Mouse (Mus musculus): ENCODE measurements around the gene Cnih1. TPM values are rescaled to one million over a fixed set of nuclear protein-coding genes. Genes with fewer than 3 reads are reported as not detected.

Gene Cnih1
- 206 and 209 TPM in 2 replicates for polyA plus RNA-seq (2014; fragmentation: Nextera tagmentation; extraction: Ambion mirVana)

DNA sequence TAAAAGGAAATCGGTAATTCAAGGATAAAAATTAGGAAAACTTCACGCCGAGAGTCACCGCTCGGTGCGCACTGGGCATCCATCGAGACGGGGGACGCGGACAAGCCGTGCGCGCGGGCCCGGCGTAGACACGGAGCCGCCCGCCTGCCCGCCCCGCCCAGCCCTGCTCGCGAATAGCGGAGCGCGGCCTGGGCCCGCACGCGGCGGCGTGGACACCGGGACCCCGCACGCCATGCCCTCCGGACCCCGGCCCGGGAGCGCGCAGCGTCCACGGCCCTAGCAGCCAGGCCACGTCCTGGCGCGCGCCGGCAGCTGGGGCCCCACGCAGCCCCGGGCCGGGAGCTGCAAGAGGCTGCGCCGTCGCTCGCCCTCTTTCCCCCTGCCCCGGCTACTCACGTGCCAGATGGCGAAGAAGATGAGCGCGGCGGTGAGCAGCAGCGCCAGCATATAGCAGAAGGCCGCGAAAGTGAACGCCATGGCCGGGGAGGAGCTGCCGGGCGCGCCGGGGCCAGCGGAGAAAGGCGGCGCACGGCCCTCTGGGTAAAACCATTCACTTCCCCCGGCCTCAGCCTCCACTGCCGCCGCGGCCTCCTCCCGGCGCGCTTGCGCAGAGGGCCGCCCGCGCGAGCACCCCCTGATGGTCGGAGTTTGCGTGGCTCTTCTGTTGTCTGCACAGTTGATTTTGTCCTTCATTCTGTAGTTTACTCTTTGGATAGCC, at the start of gene Cnih1:
TSS of gene Cnih1 (minus strand) at position 625 of the 718 bp plus-strand sequence.
- Histone ChIP-seq H3K9ac (ENCODE audit: low read depth, low read length) (peak within 1 kb of the TSS; percentile 99), H3K9me3 (ENCODE audit: control insufficient read depth, low read length) (no peaks in the 10 kb centered on the region), H3K4me3 (ENCODE audit: low read length) (peak within 1 kb of the TSS; percentile 93), H3K27me3 (ENCODE audit: control insufficient read depth, insufficient read depth, low read length) (no peaks in the 10 kb centered on the region), H3K27ac (ENCODE audit: low read depth, low read length) (peak within 1 kb of the TSS; percentile 98), H3K36me3 (ENCODE audit: control insufficient read depth, insufficient read depth, low read length) (peaks cover 7% of the 10 kb centered on the region), H3K4me1 (ENCODE audit: control insufficient read depth, insufficient read depth, low read length) (peaks cover 5% of the 10 kb centered on the region), H3K4me2 (replicated peaks; ENCODE audit: low read depth, low read length) (peak within 1 kb of the TSS; percentile 78)
- ATAC-seq (ENCODE audit: low FRiP score, low TSS enrichment): peak; percentile 96
- WGBS: under 1% methylated on average over 77 of the region's 86 CpGs

GRCm38 (mm10) chr14:46832354-46833272, 44.4 kb upstream of the Cnih1 start:
- ATAC-seq (ENCODE audit: low FRiP score, low TSS enrichment): peak; percentile 90; the same call in 1 of the 2 replicates
- Histone ChIP-seq H3K36me3 (ENCODE audit: control insufficient read depth, insufficient read depth, low read length) (no peaks in the 10 kb centered on the region), H3K9ac (ENCODE audit: low read depth, low read length) (peak overlapping the region; percentile 84), H3K27ac (ENCODE audit: low read depth, low read length) (no peak overlapping the region), H3K27me3 (ENCODE audit: control insufficient read depth, insufficient read depth, low read length) (no peaks in the 10 kb centered on the region), H3K9me3 (ENCODE audit: control insufficient read depth, low read length) (no peaks in the 10 kb centered on the region), H3K4me3 (ENCODE audit: low read length) (peak overlapping the region; percentile 88), H3K4me2 (replicated peaks; ENCODE audit: low read depth, low read length) (peak overlapping the region; percentile 73), H3K4me1 (ENCODE audit: control insufficient read depth, insufficient read depth, low read length) (0 out of 2 replicates have a peak, but pooled peaks cover 2% of the 10 kb centered on the region)
- 8% methylated on average over 40 of the region's 40 CpGs for WGBS

DNA sequence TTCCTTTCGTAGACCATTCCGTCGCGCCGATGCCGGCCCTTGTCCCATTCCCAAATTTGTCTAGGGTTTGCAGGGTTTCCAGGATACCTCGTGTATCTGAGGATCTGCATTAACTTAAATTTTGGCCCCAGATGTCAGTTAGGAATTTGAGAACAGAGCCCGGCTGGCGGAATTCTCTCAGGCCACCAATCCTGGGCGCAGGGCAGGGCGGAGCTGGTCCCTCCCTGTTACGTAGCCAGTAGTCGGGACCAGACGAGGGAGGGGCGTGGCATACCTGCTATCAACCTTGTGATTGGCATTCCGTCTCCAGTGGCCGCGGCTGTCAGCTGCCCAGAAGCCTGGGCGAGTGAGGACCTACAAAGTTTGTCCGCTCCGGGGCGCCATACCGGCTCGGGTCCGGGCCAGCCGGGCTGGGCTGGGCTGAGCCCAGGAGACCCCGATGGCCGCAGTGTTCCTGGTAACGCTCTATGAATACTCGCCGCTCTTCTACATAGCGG, 43.7 kb upstream of the Cnih1 start, which contains the start of gene Cgrrf1:
TSS of gene Cgrrf1 (plus strand) at position 289 of the 497 bp plus-strand sequence.
- Histone ChIP-seq H3K4me3 (ENCODE audit: low read length) (peak within 1 kb of the TSS; percentile 88), H3K9me3 (ENCODE audit: control insufficient read depth, low read length) (no peaks in the 10 kb centered on the region), H3K9ac (ENCODE audit: low read depth, low read length) (peak within 1 kb of the TSS; percentile 84), H3K27ac (ENCODE audit: low read depth, low read length) (peak within 1 kb of the TSS; percentile 44), H3K4me2 (replicated peaks; ENCODE audit: low read depth, low read length) (peak within 1 kb of the TSS; percentile 73), H3K36me3 (ENCODE audit: control insufficient read depth, insufficient read depth, low read length) (no peaks in the 10 kb centered on the region), H3K4me1 (ENCODE audit: control insufficient read depth, insufficient read depth, low read length) (0 out of 2 replicates have a peak, but pooled peaks cover 2% of the 10 kb centered on the region), H3K27me3 (ENCODE audit: control insufficient read depth, insufficient read depth, low read length) (no peaks in the 10 kb centered on the region)
- ATAC-seq (ENCODE audit: low FRiP score, low TSS enrichment): peak; percentile 98
- under 1% methylated on average over 32 of the region's 32 CpGs for WGBS

DNA sequence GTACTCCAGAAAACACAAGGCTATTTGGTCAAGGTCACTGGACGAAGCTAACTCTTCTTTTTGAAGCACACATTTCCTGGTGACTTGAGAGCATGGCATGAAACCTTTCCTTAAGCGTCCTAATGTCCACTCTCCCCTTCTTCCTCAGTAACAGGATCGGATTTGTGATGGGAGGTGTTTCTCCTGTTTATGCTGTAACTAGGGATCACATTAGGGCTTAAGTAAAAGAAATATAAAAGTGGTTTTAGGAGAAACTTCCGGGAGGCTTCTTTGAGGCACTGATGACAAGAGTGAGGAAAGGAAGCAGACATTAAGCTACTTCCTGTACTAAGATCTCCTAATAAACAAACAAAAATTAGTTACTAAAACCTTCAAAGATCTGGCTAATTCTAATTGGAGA, 43.1 kb upstream of the Cnih1 start:
- WGBS: 6% methylated on average over 4 of the region's 4 CpGs
- H3K4me3 ChIP-seq (ENCODE audit: low read length): peak overlapping the region; percentile 88
- peak overlapping the region; percentile 73 for H3K4me2 ChIP-seq (replicated peaks; ENCODE audit: low read depth, low read length)
- H3K4me1 ChIP-seq (ENCODE audit: control insufficient read depth, insufficient read depth, low read length): 0 out of 2 replicates have a peak, but pooled peaks cover 2% of the 10 kb centered on the region
- no peaks in the 10 kb centered on the region for H3K36me3 ChIP-seq (ENCODE audit: control insufficient read depth, insufficient read depth, low read length)
- no peaks in the 10 kb centered on the region for H3K9me3 ChIP-seq (ENCODE audit: control insufficient read depth, low read length)
- no peak for ATAC-seq (ENCODE audit: low FRiP score, low TSS enrichment)
- H3K27ac ChIP-seq (ENCODE audit: low read depth, low read length): peak overlapping the region; percentile 44
- H3K27me3 ChIP-seq (ENCODE audit: control insufficient read depth, insufficient read depth, low read length): no peaks in the 10 kb centered on the region
- H3K9ac ChIP-seq (ENCODE audit: low read depth, low read length): peak overlapping the region; percentile 84; the same call in 1 of the 2 replicates

DNA sequence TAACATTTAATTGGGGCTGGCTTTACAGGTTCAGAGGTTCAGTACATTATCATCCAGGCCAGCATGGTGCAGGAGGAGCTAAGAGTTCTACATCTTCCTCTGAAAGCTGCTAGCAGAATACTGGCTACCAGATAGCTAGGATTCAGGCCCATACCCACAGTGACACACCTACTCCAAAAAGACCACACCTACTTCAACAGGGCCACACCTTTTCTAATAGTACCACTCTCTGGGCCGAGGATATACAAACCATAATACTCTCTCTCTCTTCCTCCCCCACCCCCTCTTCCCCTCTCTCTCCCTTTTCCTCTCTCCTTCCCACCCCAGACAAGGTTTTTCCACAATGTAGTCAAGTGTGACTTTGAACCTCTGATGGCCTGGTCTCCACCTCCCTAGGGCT, 39.2 kb upstream of the Cnih1 start:
- Histone ChIP-seq H3K4me1 (ENCODE audit: control insufficient read depth, insufficient read depth, low read length) (0 out of 2 replicates have a peak, but pooled peaks cover 2% of the 10 kb centered on the region), H3K4me3 (ENCODE audit: low read length) (no peak overlapping the region), H3K27ac (ENCODE audit: low read depth, low read length) (no peak overlapping the region), H3K27me3 (ENCODE audit: control insufficient read depth, insufficient read depth, low read length) (no peaks in the 10 kb centered on the region), H3K9ac (ENCODE audit: low read depth, low read length) (no peak overlapping the region), H3K4me2 (replicated peaks; ENCODE audit: low read depth, low read length) (no peak overlapping the region), H3K36me3 (ENCODE audit: control insufficient read depth, insufficient read depth, low read length) (no peaks in the 10 kb centered on the region), H3K9me3 (ENCODE audit: control insufficient read depth, low read length) (no peaks in the 10 kb centered on the region)
- no peak for ATAC-seq (ENCODE audit: low FRiP score, low TSS enrichment)
- 70% methylated on average over 1 of the region's 1 CpGs for WGBS

GRCm38 (mm10) chr14:46823996-46824395, 35.8 kb upstream of the Cnih1 start:
- no peak overlapping the region for H3K4me2 ChIP-seq (replicated peaks; ENCODE audit: low read depth, low read length)
- 76% methylated on average over 2 of the region's 2 CpGs for WGBS
- H3K27me3 ChIP-seq (ENCODE audit: control insufficient read depth, insufficient read depth, low read length): no peaks in the 10 kb centered on the region
- no peak overlapping the region for H3K4me3 ChIP-seq (ENCODE audit: low read length)
- H3K9ac ChIP-seq (ENCODE audit: low read depth, low read length): no peak overlapping the region
- ATAC-seq (ENCODE audit: low FRiP score, low TSS enrichment): no peak
- no peaks in the 10 kb centered on the region for H3K9me3 ChIP-seq (ENCODE audit: control insufficient read depth, low read length)
- peaks cover 7% of the 10 kb centered on the region for H3K4me1 ChIP-seq (ENCODE audit: control insufficient read depth, insufficient read depth, low read length)
- no peak overlapping the region for H3K27ac ChIP-seq (ENCODE audit: low read depth, low read length)
- H3K36me3 ChIP-seq (ENCODE audit: control insufficient read depth, insufficient read depth, low read length): no peaks in the 10 kb centered on the region

- ATAC-seq (ENCODE audit: low FRiP score, low TSS enrichment): peak; percentile 97
- WGBS: under 1% methylated on average over 65 of the region's 65 CpGs
- Histone ChIP-seq H3K36me3 (ENCODE audit: control insufficient read depth, insufficient read depth, low read length) (no peaks in the 10 kb centered on the region), H3K4me1 (ENCODE audit: control insufficient read depth, insufficient read depth, low read length) (peaks cover 7% of the 10 kb centered on the region), H3K4me3 (ENCODE audit: low read length) (peak within 1 kb of the TSS; percentile 70), H3K27ac (ENCODE audit: low read depth, low read length) (peak within 1 kb of the TSS; percentile 90), H3K4me2 (replicated peaks; ENCODE audit: low read depth, low read length) (peak within 1 kb of the TSS; percentile 48), H3K9me3 (ENCODE audit: control insufficient read depth, low read length) (no peaks in the 10 kb centered on the region), H3K9ac (ENCODE audit: low read depth, low read length) (peak within 1 kb of the TSS; percentile 89), H3K27me3 (ENCODE audit: control insufficient read depth, insufficient read depth, low read length) (no peaks in the 10 kb centered on the region)
Observed at GRCm38 (mm10) chr14:46821873-46822716, 33.9 kb upstream of the Cnih1 start, which contains the start of gene Gmfb. Gene Gmfb (minus strand): TSS chr14:46822242.

DNA sequence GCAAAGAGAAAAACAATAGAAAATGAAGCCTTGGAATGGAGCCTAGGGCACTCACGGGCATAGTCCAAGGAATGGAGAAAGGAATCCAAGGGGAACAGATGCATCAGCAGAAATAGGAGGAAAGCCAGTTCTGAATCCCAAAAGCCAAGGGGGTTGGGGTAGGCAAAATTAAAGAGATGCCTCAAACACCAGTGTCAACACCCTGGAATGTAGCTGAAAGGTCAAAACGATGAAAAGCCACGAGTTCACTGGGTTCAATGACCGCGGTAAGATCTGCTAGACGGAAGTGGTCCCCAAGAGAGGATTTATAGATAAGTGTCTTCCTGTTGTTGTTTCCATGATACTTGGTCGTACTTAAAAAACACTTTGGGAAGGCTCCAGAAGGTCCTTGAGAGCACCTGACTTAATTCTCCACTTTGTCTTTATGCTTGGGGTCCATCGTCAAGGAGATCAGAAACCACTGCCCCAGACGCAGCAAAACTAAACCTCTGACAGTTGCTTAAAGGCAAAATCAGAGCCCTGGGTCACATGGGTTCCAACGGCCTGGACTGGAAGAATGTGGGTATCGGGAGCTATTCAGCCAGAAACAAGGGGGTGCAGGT, 33.2 kb upstream of the Cnih1 start:
- H3K4me1 ChIP-seq (ENCODE audit: control insufficient read depth, insufficient read depth, low read length): peaks cover 7% of the 10 kb centered on the region
- under 1% methylated on average over 11 of the region's 11 CpGs for WGBS

More for the DNA sequence above, 33.2 kb upstream of the Cnih1 start:
- Histone ChIP-seq H3K27me3 (ENCODE audit: control insufficient read depth, insufficient read depth, low read length) (no peaks in the 10 kb centered on the region), H3K27ac (ENCODE audit: low read depth, low read length) (peak overlapping the region; percentile 90), H3K4me2 (replicated peaks; ENCODE audit: low read depth, low read length) (peak overlapping the region; percentile 48), H3K4me3 (ENCODE audit: low read length) (peak overlapping the region; percentile 70), H3K9me3 (ENCODE audit: control insufficient read depth, low read length) (no peaks in the 10 kb centered on the region), H3K36me3 (ENCODE audit: control insufficient read depth, insufficient read depth, low read length) (peaks cover 6% of the 10 kb centered on the region; the same call in 1 of the 2 replicates), H3K9ac (ENCODE audit: low read depth, low read length) (peak overlapping the region; percentile 89)
- ATAC-seq (ENCODE audit: low FRiP score, low TSS enrichment): no peak
